Mouse (Mus musculus) lung, adult 18-20 months (tissue): ENCODE results near the gene Tprkb.
"Not testable (repeated sequence)": the region's sequence is repeated elsewhere in the genome, so short reads cannot be mapped to it uniquely, and the experiment has no call there.

Source experiments
- DNase-seq, 2 experiments: peaks; one replicate each; pipeline ENCODE4 v3.0.0; 2022; ENCODE audit warnings: mixed read lengths in 2 of 2

Gene Tprkb

DNA sequence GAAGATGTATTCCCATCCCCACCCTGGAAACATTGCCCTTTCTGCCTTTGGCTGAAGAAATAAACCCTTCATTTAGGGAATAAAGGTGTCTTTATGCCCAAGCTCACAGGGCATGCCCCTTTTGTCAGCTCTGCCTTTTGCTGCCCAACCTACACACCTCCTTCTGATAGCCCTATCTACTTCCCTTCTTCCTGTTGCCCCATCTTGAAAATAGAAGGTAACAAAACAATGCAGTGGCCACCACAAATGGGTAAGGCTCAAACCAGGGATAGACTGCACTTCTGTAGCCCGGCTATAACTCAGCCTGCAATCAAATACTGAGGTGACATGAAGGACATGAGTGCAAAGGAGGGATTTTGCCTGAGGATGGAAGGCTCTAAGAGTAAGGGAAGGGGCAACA, 64.1 kb downstream of the Tprkb start:
- no peak for DNase-seq

DNA sequence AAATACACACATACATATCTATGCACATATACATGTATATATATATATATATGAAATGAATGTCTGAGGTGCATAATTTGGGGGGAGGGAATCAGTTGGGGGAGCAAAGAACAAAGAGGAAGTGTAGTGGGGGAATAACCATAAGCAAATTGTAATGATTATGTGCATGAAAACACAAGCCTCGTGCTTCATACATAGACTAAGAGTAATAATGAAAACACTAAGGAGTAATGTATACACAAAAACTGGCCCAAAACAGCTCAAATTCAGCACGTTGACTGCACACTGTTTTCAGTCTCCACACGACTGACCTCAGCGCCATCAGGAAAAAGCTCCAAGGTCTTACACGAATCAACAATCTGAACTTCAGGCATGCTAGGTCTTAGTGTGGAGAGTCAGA, 64.6 kb downstream of the Tprkb start:
- no peak for DNase-seq

DNA sequence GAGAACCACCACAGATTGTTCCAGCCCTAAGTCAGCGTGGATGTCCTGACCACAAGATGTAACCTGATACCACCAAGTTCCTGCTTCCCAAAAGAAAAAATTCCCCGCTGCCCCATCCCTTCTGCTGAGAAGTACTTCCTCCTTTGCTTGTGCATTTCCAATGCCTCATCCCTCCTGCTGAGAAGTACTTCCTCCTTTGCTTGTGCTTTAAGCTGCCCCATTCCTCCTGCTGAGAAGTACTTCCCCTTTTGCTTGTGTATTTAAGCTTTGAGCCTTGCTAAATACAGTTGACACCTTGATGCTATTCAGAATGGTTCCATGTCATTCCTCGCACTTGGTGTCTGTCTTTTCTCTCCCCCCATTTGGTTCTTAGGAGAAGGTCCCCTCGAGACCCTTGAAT, 67.1 kb downstream of the Tprkb start:
- not testable (repeated sequence) for DNase-seq
